Mouse (Mus musculus) forebrain, embryonic 15.5 days (tissue): ENCODE data around the gene Rgs12. TPM values are rescaled to one million over a fixed set of nuclear protein-coding genes. Genes with fewer than 3 reads are reported as not detected.
A peak's percentile ranks its signal among the peaks of the same experiment; 100 is the strongest.

Experiments
- ATAC-seq: fragments of 200-750 bp; cut with Nextera tagmentation; replicated peaks from 2 replicates; pipeline ENCODE4 v1.8.0; 2017; ENCODE audit warnings: mild to moderate bottlenecking, moderate TSS enrichment, moderate library complexity
- H3K27ac ChIP-seq: fragments of 300-500 bp; sonication (generic); replicated peaks from 2 replicates; pipeline ENCODE4 v1.5.1; 2015; ENCODE audit warnings: mild to moderate bottlenecking, inconsistent platforms
- H3K27me3 ChIP-seq: fragments of 300-500 bp; sonication (generic); 2 replicates; pipeline ENCODE4 v1.6.1; 2015; ENCODE audit warnings: inconsistent platforms
- H3K36me3 ChIP-seq: fragments of 300-500 bp; sonication (generic); 2 replicates; pipeline ENCODE4 v1.6.1; 2015; ENCODE audit warnings: mild to moderate bottlenecking, inconsistent platforms
- H3K4me1 ChIP-seq: fragments of 300-500 bp; sonication (generic); 2 replicates; pipeline ENCODE4 v1.6.1; 2015; ENCODE audit warnings: inconsistent platforms
- H3K4me2 ChIP-seq: fragments of 300-500 bp; sonication (generic); replicated peaks from 2 replicates; pipeline ENCODE4 v1.6.1; 2015; ENCODE audit warnings: mild to moderate bottlenecking, inconsistent platforms
- H3K4me3 ChIP-seq: fragments of 300-500 bp; sonication (generic); 2 replicates; pipeline ENCODE4 v1.5.1; 2015; ENCODE audit warnings: mild to moderate bottlenecking, inconsistent platforms
- H3K9ac ChIP-seq: fragments of 300-500 bp; sonication (generic); replicated peaks from 2 replicates; pipeline ENCODE4 v1.6.1; 2015; ENCODE audit warnings: mild to moderate bottlenecking, inconsistent platforms
- H3K9me3 ChIP-seq: fragments of 300-500 bp; sonication (generic); 2 replicates; pipeline ENCODE4 v1.6.1; 2016; ENCODE audit warnings: inconsistent platforms
- WGBS: fragments of 180-500 bp; shearing (Covaris S2); methylation state at CpG from one replicate; pipeline ENCODE4 v1.1.7; 2015; ENCODE audit warnings: mixed read lengths; 5-methylcytosine and 5-hydroxymethylcytosine counted together
- polyA plus RNA-seq: library from polyadenylated mRNA; unstranded; fragments of >200 nt; fragmentation: Nextera tagmentation; extraction: Ambion mirVana; gene quantifications from 2 replicates; pipeline ENCODE4 v1.2.1, GENCODE M21; 2015

Rgs12 gene
- polyA plus RNA-seq, 1 experiment from 2014 or later = 64.7 TPM

DNA sequence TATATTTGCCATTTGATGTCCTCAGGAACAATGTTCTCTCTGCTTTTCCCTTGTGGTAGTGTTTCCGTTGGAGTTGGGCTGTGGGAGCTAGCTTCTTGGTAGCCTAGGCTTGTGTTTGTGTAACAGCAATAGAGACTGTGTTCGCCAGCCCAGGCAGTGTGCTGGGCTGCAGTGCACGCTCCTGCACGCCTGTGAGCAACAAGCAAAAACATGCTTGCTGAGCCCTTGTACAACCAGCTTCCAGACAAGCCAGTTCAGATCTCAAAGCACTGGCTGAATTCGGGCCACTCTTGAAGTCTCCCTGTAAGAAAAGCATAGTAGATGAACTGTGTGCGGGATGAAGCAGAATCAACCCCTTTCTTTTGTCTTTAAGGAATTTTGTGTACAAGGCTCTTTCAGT is 50.0 kb downstream of the Rgs12 start:
- ATAC-seq = no peak

GRCm38 (mm10) chr5:35000323-35000722 is 51.1 kb downstream of the Rgs12 start:
- H3K4me1 ChIP-seq = peaks cover 12% of the 10 kb centered on the region
- no peaks in the 10 kb centered on the region for H3K27me3 ChIP-seq
- no peaks in the 10 kb centered on the region for H3K9me3 ChIP-seq
- no peak overlapping the region for H3K4me3 ChIP-seq
- no peak overlapping the region for H3K9ac ChIP-seq
- H3K27ac ChIP-seq = no peak overlapping the region
- ATAC-seq = no peak
- no peaks in the 10 kb centered on the region for H3K36me3 ChIP-seq
- no peak overlapping the region for H3K4me2 ChIP-seq

More for the DNA sequence above, 50.0 kb downstream of the Rgs12 start:
- peaks cover 9% of the 10 kb centered on the region for H3K4me1 ChIP-seq
- no peak overlapping the region for H3K4me2 ChIP-seq
- H3K9me3 ChIP-seq = no peaks in the 10 kb centered on the region
- no peaks in the 10 kb centered on the region for H3K27me3 ChIP-seq
- H3K9ac ChIP-seq = no peak overlapping the region
- H3K4me3 ChIP-seq = no peak overlapping the region
- no peak overlapping the region for H3K27ac ChIP-seq
- 0 out of 2 replicates have a peak, but pooled peaks cover 2% of the 10 kb centered on the region for H3K36me3 ChIP-seq
- WGBS = 80% methylated on average over 6 of the region's 6 CpGs

GRCm38 (mm10) chr5:35001144-35001543 is 51.9 kb downstream of the Rgs12 start:
- Histone ChIP-seq H3K36me3 (no peaks in the 10 kb centered on the region), H3K27ac (no peak overlapping the region), H3K4me2 (no peak overlapping the region), H3K4me1 (peaks cover 12% of the 10 kb centered on the region), H3K27me3 (no peaks in the 10 kb centered on the region), H3K4me3 (no peak overlapping the region), H3K9me3 (no peaks in the 10 kb centered on the region), H3K9ac (no peak overlapping the region)
- ATAC-seq = no peak
- 73% methylated on average over 3 of the region's 3 CpGs for WGBS

- Histone ChIP-seq H3K4me2 (no peak overlapping the region), H3K9me3 (no peaks in the 10 kb centered on the region), H3K4me3 (no peak overlapping the region), H3K9ac (no peak overlapping the region), H3K4me1 (peaks cover 12% of the 10 kb centered on the region), H3K27me3 (no peaks in the 10 kb centered on the region), H3K27ac (peak overlapping the region; percentile 38), H3K36me3 (no peaks in the 10 kb centered on the region)
- WGBS = 66% methylated on average over 7 of the region's 7 CpGs
- ATAC-seq = peak; percentile 59
Measured at GRCm38 (mm10) chr5:35003611-35004162, 54.4 kb downstream of the Rgs12 start.

- ATAC-seq = no peak
- no peak overlapping the region for H3K4me2 ChIP-seq
- H3K9me3 ChIP-seq = no peaks in the 10 kb centered on the region
- no peaks in the 10 kb centered on the region for H3K36me3 ChIP-seq
- no peaks in the 10 kb centered on the region for H3K27me3 ChIP-seq
- H3K4me3 ChIP-seq = no peak overlapping the region
- peaks cover 12% of the 10 kb centered on the region for H3K4me1 ChIP-seq
- peak overlapping the region; percentile 5 for H3K27ac ChIP-seq
- WGBS = 82% methylated on average over 2 of the region's 2 CpGs
- H3K9ac ChIP-seq = no peak overlapping the region
Measured at GRCm38 (mm10) chr5:35004769-35005168, 55.5 kb downstream of the Rgs12 start.

DNA sequence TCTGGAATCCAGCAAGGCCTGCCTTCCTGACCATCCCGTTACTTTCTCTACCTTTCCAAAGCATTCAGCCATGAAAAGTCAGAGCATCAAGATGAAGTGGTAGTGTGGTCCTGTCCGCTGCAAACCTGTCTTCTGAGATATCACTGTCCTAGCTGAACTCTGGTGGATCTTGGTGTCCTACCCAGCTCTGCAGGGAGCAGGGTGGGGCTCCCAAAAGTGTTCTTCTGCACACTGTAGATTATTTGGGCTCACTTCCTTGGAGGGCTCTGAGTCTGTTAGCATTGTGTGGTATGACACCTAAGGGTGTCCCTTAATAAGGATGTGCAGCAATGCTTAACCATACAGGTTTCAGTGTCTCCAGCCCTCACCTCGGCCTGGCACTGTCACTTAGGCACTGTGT is 56.4 kb downstream of the Rgs12 start:
- H3K27me3 ChIP-seq = no peaks in the 10 kb centered on the region
- H3K27ac ChIP-seq = no peak overlapping the region
- ATAC-seq = no peak
- H3K9ac ChIP-seq = no peak overlapping the region
- 94% methylated on average over 3 of the region's 3 CpGs for WGBS
- no peak overlapping the region for H3K4me3 ChIP-seq
- H3K4me2 ChIP-seq = no peak overlapping the region
- H3K9me3 ChIP-seq = no peaks in the 10 kb centered on the region
- peaks cover 12% of the 10 kb centered on the region for H3K4me1 ChIP-seq
- H3K36me3 ChIP-seq = no peaks in the 10 kb centered on the region

- Histone ChIP-seq H3K9ac (no peak overlapping the region), H3K27ac (no peak overlapping the region)
- WGBS = 90% methylated on average over 2 of the region's 2 CpGs
Measured at GRCm38 (mm10) chr5:35006599-35006998, 57.4 kb downstream of the Rgs12 start.

DNA sequence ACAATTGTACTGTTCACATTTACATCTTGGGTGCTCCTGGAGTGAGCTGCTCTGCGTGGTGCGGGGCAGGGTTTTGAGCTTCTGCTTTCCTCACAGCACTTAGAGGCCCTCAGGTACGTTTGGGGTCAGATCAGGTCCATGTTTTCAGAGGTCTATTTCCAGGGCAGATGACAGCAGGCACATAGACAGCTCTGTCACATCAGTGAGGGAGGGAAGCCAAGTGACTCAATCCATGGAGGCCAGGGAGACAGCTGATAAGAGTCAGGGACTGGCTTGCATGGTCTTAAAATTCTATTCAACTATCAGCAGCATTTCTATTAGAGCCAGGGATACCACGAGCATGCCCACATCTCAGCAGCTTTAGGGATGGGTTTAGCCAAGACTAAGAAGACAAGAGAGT is 59.9 kb downstream of the Rgs12 start:
- no peak overlapping the region for H3K4me2 ChIP-seq
- no peak overlapping the region for H3K9ac ChIP-seq
- 92% methylated on average over 4 of the region's 4 CpGs for WGBS
- H3K27ac ChIP-seq = no peak overlapping the region
- H3K27me3 ChIP-seq = no peaks in the 10 kb centered on the region
- H3K4me1 ChIP-seq = peaks cover 10% of the 10 kb centered on the region
- ATAC-seq = no peak
- H3K9me3 ChIP-seq = no peaks in the 10 kb centered on the region
- H3K4me3 ChIP-seq = no peak overlapping the region
- H3K36me3 ChIP-seq = no peaks in the 10 kb centered on the region

More at GRCm38 (mm10) chr5:35006599-35006998, 57.4 kb downstream of the Rgs12 start:
- ATAC-seq = no peak
- H3K4me3 ChIP-seq = no peak overlapping the region
- H3K4me1 ChIP-seq = peaks cover 12% of the 10 kb centered on the region
- H3K9me3 ChIP-seq = no peaks in the 10 kb centered on the region
- H3K27me3 ChIP-seq = no peaks in the 10 kb centered on the region
- no peaks in the 10 kb centered on the region for H3K36me3 ChIP-seq
- H3K4me2 ChIP-seq = no peak overlapping the region

DNA sequence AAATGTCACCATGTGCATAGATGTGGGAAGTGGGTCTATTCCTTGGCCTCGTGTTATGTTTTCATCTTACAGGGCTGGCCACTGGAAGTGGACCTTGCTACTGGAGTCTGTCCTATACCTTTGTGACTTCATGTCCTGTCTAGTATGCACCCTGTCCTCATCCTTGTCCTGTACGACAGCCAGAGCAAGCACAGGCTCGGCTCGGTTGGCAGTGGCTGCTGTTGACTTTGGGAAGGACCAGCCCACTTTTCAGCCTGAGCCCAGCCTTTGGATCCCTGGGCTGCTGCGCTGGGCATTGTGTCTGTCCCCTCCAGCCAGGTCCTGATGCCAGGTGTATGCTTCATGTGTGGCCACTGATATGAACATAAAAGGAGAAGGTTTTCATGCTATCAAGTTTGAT is 61.4 kb downstream of the Rgs12 start:
- Histone ChIP-seq H3K9ac (no peak overlapping the region), H3K27me3 (no peaks in the 10 kb centered on the region), H3K27ac (no peak overlapping the region), H3K36me3 (no peaks in the 10 kb centered on the region), H3K4me1 (peaks cover 10% of the 10 kb centered on the region), H3K4me3 (no peak overlapping the region), H3K9me3 (no peaks in the 10 kb centered on the region), H3K4me2 (no peak overlapping the region)
- no peak for ATAC-seq
- 80% methylated on average over 5 of the region's 5 CpGs for WGBS

DNA sequence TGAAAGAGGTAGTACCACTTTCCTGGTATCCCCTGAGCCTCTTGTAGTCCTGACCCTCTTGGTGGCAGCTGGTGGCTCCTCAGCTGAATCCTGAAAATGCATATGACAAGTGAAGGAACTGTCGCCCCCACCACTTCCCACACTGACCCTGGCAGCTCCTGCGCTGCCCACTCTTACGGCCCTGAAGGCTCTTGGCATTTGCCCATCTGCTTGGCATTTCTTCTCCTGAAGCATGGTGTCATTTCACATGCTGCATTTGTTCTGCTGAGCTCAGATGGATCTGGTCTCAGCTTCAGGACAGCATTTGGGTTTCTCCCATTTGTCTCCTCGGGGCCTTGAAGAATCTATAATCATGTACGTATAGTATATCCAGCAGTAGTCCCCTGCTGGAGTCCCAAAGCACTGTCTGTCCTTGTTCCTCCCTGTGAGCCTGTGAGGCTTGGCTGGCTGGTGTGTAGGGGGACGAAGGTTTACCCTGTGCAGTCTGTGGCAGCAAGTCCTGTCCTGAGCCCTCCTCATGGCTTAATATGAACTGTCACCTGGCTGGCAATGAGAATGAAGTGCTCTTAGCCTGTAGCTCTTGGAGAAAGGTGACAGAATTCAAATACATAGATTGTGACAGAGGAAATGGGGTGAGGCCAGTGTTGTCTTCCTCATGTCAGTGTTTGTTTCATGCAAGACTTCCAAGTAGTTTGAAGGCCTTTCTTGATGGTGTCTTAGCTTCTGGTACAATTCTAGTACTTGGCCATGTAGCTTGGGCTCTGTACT is 62.1 kb downstream of the Rgs12 start:
- no peak for ATAC-seq
- Histone ChIP-seq H3K4me2 (no peak overlapping the region), H3K9me3 (no peaks in the 10 kb centered on the region), H3K27ac (no peak overlapping the region), H3K36me3 (no peaks in the 10 kb centered on the region), H3K27me3 (no peaks in the 10 kb centered on the region), H3K4me1 (peaks cover 10% of the 10 kb centered on the region), H3K9ac (no peak overlapping the region), H3K4me3 (no peak overlapping the region)
- 85% methylated on average over 6 of the region's 6 CpGs for WGBS

DNA sequence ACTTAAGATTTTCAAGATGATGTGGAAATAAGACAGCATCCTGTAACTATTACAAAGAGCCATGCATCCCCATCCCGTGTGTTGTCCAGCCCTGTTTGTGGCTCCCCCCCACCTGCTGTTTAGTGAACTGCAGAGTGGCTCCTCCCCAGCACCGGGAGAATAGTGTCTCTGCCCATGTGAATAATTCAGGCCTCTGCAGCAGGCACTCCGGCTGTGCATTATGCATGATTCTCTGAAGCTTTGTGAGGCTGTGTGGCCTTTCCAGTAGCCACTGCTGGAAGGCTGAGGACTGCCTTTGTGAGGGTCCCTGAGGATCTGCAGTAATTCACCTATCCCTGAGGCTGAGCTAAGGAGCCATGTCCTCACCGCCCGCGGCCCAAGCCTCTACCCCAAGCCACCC is 64.8 kb downstream of the Rgs12 start:
- Histone ChIP-seq H3K4me2 (no peak overlapping the region), H3K4me1 (peaks cover 10% of the 10 kb centered on the region), H3K4me3 (no peak overlapping the region), H3K36me3 (no peaks in the 10 kb centered on the region), H3K9me3 (no peaks in the 10 kb centered on the region), H3K27me3 (no peaks in the 10 kb centered on the region), H3K27ac (peak overlapping the region; percentile 64; the same call in 1 of the 2 replicates), H3K9ac (no peak overlapping the region)
- whole genome bisulfite sequencing = 31% methylated on average over 6 of the region's 6 CpGs
- ATAC-seq = peak; percentile 65

GRCm38 (mm10) chr5:35019673-35020300 is 70.5 kb downstream of the Rgs12 start:
- H3K4me1 ChIP-seq = peaks cover 4% of the 10 kb centered on the region
- H3K4me3 ChIP-seq = no peak overlapping the region
- 74% methylated on average over 9 of the region's 9 CpGs for WGBS
- H3K36me3 ChIP-seq = peaks cover 5% of the 10 kb centered on the region
- H3K9ac ChIP-seq = no peak overlapping the region
- no peaks in the 10 kb centered on the region for H3K27me3 ChIP-seq
- no peaks in the 10 kb centered on the region for H3K9me3 ChIP-seq
- H3K4me2 ChIP-seq = no peak overlapping the region
- H3K27ac ChIP-seq = peak overlapping the region; percentile 16
- ATAC-seq = 0 out of 2 replicates have a peak, but pooled peaks have one; percentile 29
